Mouse (Mus musculus): ENCODE data around the gene Plekhm3.

- TF ChIP-seq GATA1 (IDR thresholded peaks at IDR 0.05; ENCODE audit: low read length) (no peak), TAL1 (IDR thresholded peaks at IDR 0.05; ENCODE audit: low read length) (no peak)
Observed at GRCm38 (mm10) chr1:64823564-64823963, 133.1 kb downstream of the Plekhm3 start.

Data from erythroblast, embryonic 14.5 days (primary cell).